ENCODE assay signal across 7 mouse cellular contexts in the genomic region with DNA sequence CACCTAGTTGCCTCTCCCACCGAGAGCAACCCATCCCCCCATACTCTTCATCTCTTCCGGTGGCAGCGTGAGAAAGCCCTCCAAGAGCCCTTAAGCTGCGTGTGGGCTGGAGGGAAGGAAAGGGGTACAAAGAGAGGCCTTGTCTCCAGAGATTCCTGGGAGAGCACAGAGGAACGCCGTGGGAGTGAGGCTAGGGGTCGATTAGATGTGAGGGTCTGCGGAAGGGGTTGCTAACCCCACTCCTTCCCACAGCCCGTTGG. TPM values are rescaled to one million over a fixed set of nuclear protein-coding genes. Genes with fewer than 3 reads are reported as not detected.
DNase-seq lines count a peak whose midpoint lies in the region; ATAC-seq and TF ChIP-seq lines count a peak whose summit lies in the region.

No protein-coding gene starts in this region.

- WGBS in forebrain, embryonic 15.5 days: 0% methylated on average over 9 of the region's 9 CpGs
- WGBS in liver, postnatal 0 days (ENCODE audit: insufficient replicate concordance): 1% methylated on average over 9 of the region's 9 CpGs
- 1% methylated on average over 9 of the region's 9 CpGs for WGBS in stomach, embryonic 16.5 days

- DNase-seq in liver, postnatal 0 days: peak; percentile 19
- no peak for DNase-seq in left cerebral cortex, adult 18-20 months (ENCODE audit: low spot score in 2 of 2)
- DNase-seq in kidney, postnatal 25 days: no peak

- TF ChIP-seq CTCF in C2C12 (IDR thresholded peaks at IDR 0.05; ENCODE audit: control insufficient read depth, insufficient read depth, insufficient read length) (no peak), ES-Bruce4 (IDR thresholded peaks at IDR 0.05; ENCODE audit: low read depth, low read length) (no peak)
- TF ChIP-seq CTCF in liver, postnatal 0 days (IDR thresholded peaks at IDR 0.05; ENCODE audit: low read depth): no peak

- ATAC-seq in forebrain, embryonic 15.5 days (replicated peaks): peak; percentile 32
- ATAC-seq in liver, postnatal 0 days: no peak
- no peak for ATAC-seq in stomach, embryonic 16.5 days (ENCODE audit: insufficient read depth, low FRiP score)

- H3K36me3 ChIP-seq in C2C12 (ENCODE audit: control insufficient read depth, insufficient read depth) (no peaks in the 10 kb centered on the region), ES-Bruce4 (ENCODE audit: control insufficient read depth, insufficient read depth, low read length, poor library complexity, severe bottlenecking) (no peaks in the 10 kb centered on the region)
- H3K36me3 ChIP-seq in forebrain, embryonic 15.5 days: peaks cover 1% of the 10 kb centered on the region; the same call in 1 of the 2 replicates
- H3K36me3 ChIP-seq in liver, postnatal 0 days (replicated peaks; ENCODE audit: insufficient read depth, low read length): peaks cover 8% of the 10 kb centered on the region
- H3K36me3 ChIP-seq in stomach, embryonic 16.5 days (ENCODE audit: control insufficient read depth, insufficient read depth, low read length): no peaks in the 10 kb centered on the region

- H3K4me2 ChIP-seq in forebrain, embryonic 15.5 days (replicated peaks): peak overlapping the region; percentile 76
- peak overlapping the region; percentile 82 for H3K4me2 ChIP-seq in liver, postnatal 0 days (ENCODE audit: low read depth, low read length)
- peak overlapping the region; percentile 79 for H3K4me2 ChIP-seq in stomach, embryonic 16.5 days (ENCODE audit: low read depth, low read length)

- H3K79me3 ChIP-seq in C2C12 (ENCODE audit: low read depth): no peaks in the 10 kb centered on the region

- 0 out of 2 replicates have a peak overlapping the region, but pooled peaks have one; percentile 12 for H3K27ac ChIP-seq in ES-Bruce4 (ENCODE audit: insufficient read depth, low read length)
- peak overlapping the region; percentile 80 for H3K27ac ChIP-seq in forebrain, embryonic 15.5 days (replicated peaks)
- H3K27ac ChIP-seq in liver, postnatal 0 days (ENCODE audit: low read depth): peak overlapping the region; percentile 76
- peak overlapping the region; percentile 80 for H3K27ac ChIP-seq in stomach, embryonic 16.5 days (ENCODE audit: low read length)

- H3K9me3 ChIP-seq in ES-Bruce4 (replicated peaks; ENCODE audit: control insufficient read depth, insufficient read depth, low read length, poor library complexity, severe bottlenecking): no peaks in the 10 kb centered on the region
- H3K9me3 ChIP-seq in forebrain, embryonic 15.5 days: no peaks in the 10 kb centered on the region
- H3K9me3 ChIP-seq in liver, postnatal 0 days (ENCODE audit: low read length): no peaks in the 10 kb centered on the region
- no peaks in the 10 kb centered on the region for H3K9me3 ChIP-seq in stomach, embryonic 16.5 days (replicated peaks; ENCODE audit: control insufficient read depth, low read length)

- peak overlapping the region; percentile 81 for H3ac ChIP-seq in C2C12 (ENCODE audit: control insufficient read depth, insufficient read length, low read depth)

- no peak for TF ChIP-seq POLR2A in ES-Bruce4 (IDR thresholded peaks at IDR 0.05; ENCODE audit: insufficient read depth, low read length)

- peak overlapping the region; percentile 69 for H3K9ac ChIP-seq in ES-Bruce4 (ENCODE audit: low read depth, poor library complexity, severe bottlenecking)
- H3K9ac ChIP-seq in forebrain, embryonic 15.5 days (replicated peaks): peak overlapping the region; percentile 55
- peak overlapping the region; percentile 66 for H3K9ac ChIP-seq in liver, postnatal 0 days (replicated peaks)
- peak overlapping the region; percentile 84 for H3K9ac ChIP-seq in stomach, embryonic 16.5 days (ENCODE audit: low read length)

- no peak for TF ChIP-seq EP300 in ES-Bruce4 (IDR thresholded peaks at IDR 0.05; ENCODE audit: insufficient read depth, low read depth, low read length)
- TF ChIP-seq EP300 in liver, postnatal 0 days (IDR thresholded peaks at IDR 0.05; ENCODE audit: low read depth): no peak

- H3K79me2 ChIP-seq in C2C12 (ENCODE audit: control insufficient read depth, insufficient read depth): no peaks in the 10 kb centered on the region

- peaks cover 5% of the 10 kb centered on the region for H3K4me1 ChIP-seq in ES-Bruce4 (ENCODE audit: control insufficient read depth, insufficient read depth, low read length)
- H3K4me1 ChIP-seq in forebrain, embryonic 15.5 days: peaks cover 21% of the 10 kb centered on the region
- peaks cover 46% of the 10 kb centered on the region for H3K4me1 ChIP-seq in liver, postnatal 0 days (ENCODE audit: insufficient read depth)
- peaks cover 21% of the 10 kb centered on the region for H3K4me1 ChIP-seq in stomach, embryonic 16.5 days (ENCODE audit: control insufficient read depth, insufficient read depth, low read length)

- peak overlapping the region; percentile 41 for H3K4me3 ChIP-seq in C2C12 (ENCODE audit: insufficient read depth, poor library complexity, severe bottlenecking)
- peak overlapping the region; percentile 82 for H3K4me3 ChIP-seq in ES-Bruce4 (ENCODE audit: low read depth, low read length)
- peak overlapping the region; percentile 58 for H3K4me3 ChIP-seq in forebrain, embryonic 15.5 days
- peak overlapping the region; percentile 58 for H3K4me3 ChIP-seq in liver, postnatal 0 days (ENCODE audit: low read depth, low read length)
- H3K4me3 ChIP-seq in stomach, embryonic 16.5 days (replicated peaks; ENCODE audit: low read length): peak overlapping the region; percentile 73

- no peaks in the 10 kb centered on the region for H3K27me3 ChIP-seq in C2C12 (ENCODE audit: control insufficient read depth, insufficient read depth, insufficient read length)
- no peaks in the 10 kb centered on the region for H3K27me3 ChIP-seq in ES-Bruce4 (ENCODE audit: control insufficient read depth, insufficient read depth, low read length, poor library complexity, severe bottlenecking)
- no peaks in the 10 kb centered on the region for H3K27me3 ChIP-seq in forebrain, embryonic 15.5 days
- H3K27me3 ChIP-seq in liver, postnatal 0 days (ENCODE audit: insufficient read depth, low read length): peaks cover 11% of the 10 kb centered on the region
- no peaks in the 10 kb centered on the region for H3K27me3 ChIP-seq in stomach, embryonic 16.5 days (ENCODE audit: control insufficient read depth, insufficient read depth, low read length)

TF ChIP-seq in C2C12, 6 proteins besides CTCF, POLR2A, EP300 and RAD21:
- TF ChIP-seq MYOD1 (IDR thresholded peaks at IDR 0.05; ENCODE audit: control insufficient read depth, insufficient read length, low read depth) (no peak), FOSL1 (IDR thresholded peaks at IDR 0.05; ENCODE audit: insufficient read depth, low read length, poor library complexity, severe bottlenecking) (no peak), CEBPB (IDR thresholded peaks at IDR 0.05; ENCODE audit: low read depth) (no peak), MAX (IDR thresholded peaks at IDR 0.05) (no peak), MYOG (IDR thresholded peaks at IDR 0.05; ENCODE audit: control insufficient read depth, extremely low read depth, insufficient read length) (no peak), USF1 (IDR thresholded peaks at IDR 0.05; ENCODE audit: low read depth) (no peak)

RNA-seq across cellular contexts. Expression of gene Mical1, which starts 0.8 kb away (rescaled TPM):
- polyA plus RNA-seq in C2C12 (2012; fragmentation: generic; extraction: Trizol): 27.7 TPM
- polyA plus RNA-seq in ES-Bruce4 (2011; ENCODE audit: insufficient read depth, insufficient read length, low read depth, missing spikeins): 11.7 and 11.9 TPM in 2 replicates
- 39.9 and 42.0 TPM in 2 replicates for polyA plus RNA-seq in forebrain, embryonic 15.5 days (2015; fragmentation: Nextera tagmentation; extraction: Ambion mirVana)
- polyA plus RNA-seq in liver, postnatal 0 days (2015; fragmentation: Nextera tagmentation; extraction: Ambion mirVana): 4.3 TPM in 2 replicates
- 35.7 and 36.5 TPM in 2 replicates for polyA plus RNA-seq in stomach, embryonic 16.5 days (2015; fragmentation: Nextera tagmentation; extraction: Ambion mirVana)
- total RNA-seq in left cerebral cortex, adult 18-20 months (2021): 10 to 100 TPM; 25.1 to 25.5 TPM

RNA-seq across cellular contexts. Expression of gene Smpd2, which starts 13.2 kb away (rescaled TPM):
- polyA plus RNA-seq in C2C12 (2012; fragmentation: generic; extraction: Trizol) (20.7 TPM), ES-Bruce4 (2011; ENCODE audit: insufficient read depth, insufficient read length, low read depth, missing spikeins) (8.5 and 10.4 TPM in 2 replicates)
- polyA plus RNA-seq in forebrain, embryonic 15.5 days (2015; fragmentation: Nextera tagmentation; extraction: Ambion mirVana): 36.6 and 38.2 TPM in 2 replicates
- 17.9 and 19.7 TPM in 2 replicates for polyA plus RNA-seq in liver, postnatal 0 days (2015; fragmentation: Nextera tagmentation; extraction: Ambion mirVana)
- polyA plus RNA-seq in stomach, embryonic 16.5 days (2015; fragmentation: Nextera tagmentation; extraction: Ambion mirVana): 55.9 and 58.8 TPM in 2 replicates
- 10 to 100 TPM; 15.0 to 16.9 TPM for total RNA-seq in left cerebral cortex, adult 18-20 months (2021)

RNA-seq across cellular contexts. Expression of gene Ppil6, which starts 13.3 kb away (rescaled TPM):
- polyA plus RNA-seq in C2C12 (2012; fragmentation: generic; extraction: Trizol) (0.08 TPM), ES-Bruce4 (2011; ENCODE audit: insufficient read depth, insufficient read length, low read depth, missing spikeins) (3.8 and 4.6 TPM in 2 replicates)
- polyA plus RNA-seq in forebrain, embryonic 15.5 days (2015; fragmentation: Nextera tagmentation; extraction: Ambion mirVana): 1.5 and 3.3 TPM in 2 replicates
- polyA plus RNA-seq in liver, postnatal 0 days (2015; fragmentation: Nextera tagmentation; extraction: Ambion mirVana): 0.22 and 0.25 TPM in 2 replicates
- 1.1 and 1.6 TPM in 2 replicates for polyA plus RNA-seq in stomach, embryonic 16.5 days (2015; fragmentation: Nextera tagmentation; extraction: Ambion mirVana)
- total RNA-seq in left cerebral cortex, adult 18-20 months (2021): 1 to 10 TPM; 4.4 to 5.7 TPM

RNA-seq across cellular contexts. Expression of gene Zbtb24, which starts 26.8 kb away (rescaled TPM):
- polyA plus RNA-seq in C2C12 (2012; fragmentation: generic; extraction: Trizol) (5.7 TPM), ES-Bruce4 (2011; ENCODE audit: insufficient read depth, insufficient read length, low read depth, missing spikeins) (13.5 and 13.7 TPM in 2 replicates)
- 20.7 and 22.0 TPM in 2 replicates for polyA plus RNA-seq in forebrain, embryonic 15.5 days (2015; fragmentation: Nextera tagmentation; extraction: Ambion mirVana)
- polyA plus RNA-seq in liver, postnatal 0 days (2015; fragmentation: Nextera tagmentation; extraction: Ambion mirVana): 3.9 and 4.7 TPM in 2 replicates
- 16.2 TPM in 2 replicates for polyA plus RNA-seq in stomach, embryonic 16.5 days (2015; fragmentation: Nextera tagmentation; extraction: Ambion mirVana)
- 10 to 100 TPM; 19.1 to 19.8 TPM for total RNA-seq in left cerebral cortex, adult 18-20 months (2021)

RNA-seq across cellular contexts. Expression of gene Cd164, which starts 42.3 kb away (rescaled TPM):
- 53.2 TPM for polyA plus RNA-seq in C2C12 (2012; fragmentation: generic; extraction: Trizol)
- 298 and 315 TPM in 2 replicates for polyA plus RNA-seq in ES-Bruce4 (2011; ENCODE audit: insufficient read depth, insufficient read length, low read depth, missing spikeins)
- polyA plus RNA-seq in forebrain, embryonic 15.5 days (2015; fragmentation: Nextera tagmentation; extraction: Ambion mirVana): 64.6 and 69.0 TPM in 2 replicates
- 77.8 and 93.3 TPM in 2 replicates for polyA plus RNA-seq in liver, postnatal 0 days (2015; fragmentation: Nextera tagmentation; extraction: Ambion mirVana)
- polyA plus RNA-seq in stomach, embryonic 16.5 days (2015; fragmentation: Nextera tagmentation; extraction: Ambion mirVana): 173 and 181 TPM in 2 replicates
- total RNA-seq in left cerebral cortex, adult 18-20 months (2021): 10 to 100 TPM; 61.0 to 68.7 TPM

Comparison
In these comparisons a context has a peak if more than half of its experiments do, and no peak if none do; other contexts are left out.
1. H3K27ac ChIP-seq: peak in every context shown above with its lines; median percentile 80 in forebrain, embryonic 15.5 days; 80 in stomach, embryonic 16.5 days; 76 in liver, postnatal 0 days; 12 in ES-Bruce4.